Mouse (Mus musculus): ENCODE results near the gene Ube2cbp. TPM values are rescaled to one million over a fixed set of nuclear protein-coding genes. Genes with fewer than 3 reads are reported as not detected.

The Ube2cbp gene
- total RNA-seq, 2 experiments from 2014 or later: 3.1 to 4.7 TPM

GRCm38 (mm10) chr9:86296683-86297638, 167.8 kb downstream of the Ube2cbp start:
- Histone ChIP-seq H3K27ac (no peak overlapping the region), H3K4me3 (no peak overlapping the region)
- no peak for TF ChIP-seq CTCF (IDR thresholded peaks at IDR 0.05)
- no peak for DNase-seq
- intact Hi-C loops (cut with DNase I): no loop called here

- H3K27ac ChIP-seq: no peak overlapping the region
- no peak overlapping the region for H3K4me3 ChIP-seq
- no peak for DNase-seq
- intact Hi-C loops (cut with DNase I): no loop called here
- TF ChIP-seq CTCF (IDR thresholded peaks at IDR 0.05): no peak
These were observed 177.2 kb downstream of the Ube2cbp start for GRCm38 (mm10) chr9:86287570-86287954.

GRCm38 (mm10) chr9:86286830-86287569, 177.8 kb downstream of the Ube2cbp start:
- Histone ChIP-seq H3K4me3 (no peak overlapping the region), H3K27ac (no peak overlapping the region)
- no peak for DNase-seq
- TF ChIP-seq CTCF (IDR thresholded peaks at IDR 0.05): no peak
- intact Hi-C loops (cut with DNase I): no loop called here

GRCm38 (mm10) chr9:86282555-86282954, 182.2 kb downstream of the Ube2cbp start:
- no peak for TF ChIP-seq CTCF (IDR thresholded peaks at IDR 0.05)
- no peak for DNase-seq
- no peak overlapping the region for H3K27ac ChIP-seq
- intact Hi-C loops (cut with DNase I): no loop called here
- H3K4me3 ChIP-seq: no peak overlapping the region

GRCm38 (mm10) chr9:86281147-86281467, 183.6 kb downstream of the Ube2cbp start:
- Histone ChIP-seq H3K27ac (no peak overlapping the region), H3K4me3 (no peak overlapping the region)
- intact Hi-C loops (cut with DNase I): no loop called here
- no peak for TF ChIP-seq CTCF (IDR thresholded peaks at IDR 0.05)
- DNase-seq: no peak

- DNase-seq: no peak
- TF ChIP-seq CTCF (IDR thresholded peaks at IDR 0.05): no peak
- intact Hi-C loops (cut with DNase I): no loop called here
- Histone ChIP-seq H3K4me3 (no peak overlapping the region), H3K27ac (no peak overlapping the region)
These were observed 184.1 kb downstream of the Ube2cbp start for GRCm38 (mm10) chr9:86280461-86281146.

GRCm38 (mm10) chr9:86269541-86269940, 195.2 kb downstream of the Ube2cbp start:
- no peak overlapping the region for H3K27ac ChIP-seq
- no peak overlapping the region for H3K4me3 ChIP-seq
- intact Hi-C loops (cut with DNase I): no loop called here
- TF ChIP-seq CTCF (IDR thresholded peaks at IDR 0.05): no peak
- DNase-seq: no peak

- H3K4me3 ChIP-seq: no peak overlapping the region
- no peak for DNase-seq
- H3K27ac ChIP-seq: no peak overlapping the region
- no peak for TF ChIP-seq CTCF (IDR thresholded peaks at IDR 0.05)
- intact Hi-C loops (cut with DNase I): no loop called here
These were observed 198.1 kb downstream of the Ube2cbp start for GRCm38 (mm10) chr9:86266658-86267057.

Other genes with a start within 250 kb of the Ube2cbp start
- gene Dop1a, start 2.2 kb upstream of the Ube2cbp start, total RNA-seq (2021): 10 to 100 TPM in 1 of 2 experiments, 1 to 10 TPM in 1; 9.5 to 12.1 TPM
- 1 to 10 TPM; 3.4 to 5.7 TPM for gene Pgm3, start 106.9 kb upstream of the Ube2cbp start, total RNA-seq (2021)
- gene Rwdd2a, start 107.0 kb upstream of the Ube2cbp start, total RNA-seq (2021): under 1 TPM; 0.22 to 0.36 TPM
- 100 to 1,000 TPM; 127 to 221 TPM for gene Me1, start 231.0 kb upstream of the Ube2cbp start, total RNA-seq (2021)

Measured in gastrocnemius, adult 2 months (tissue).